Mouse (Mus musculus): ENCODE measurements around the gene Stpg2.

GRCm38 (mm10) chr3:139176936-139177335 lies 28.6 kb upstream of the Stpg2 start:
- TF ChIP-seq CTCF (IDR thresholded peaks at IDR 0.05; ENCODE audit: insufficient read depth, low read depth, low read length) (no peak), POLR2A (IDR thresholded peaks at IDR 0.05; ENCODE audit: insufficient read depth, low read depth, low read length) (no peak)

Measured in olfactory bulb, adult 2 months (tissue).